Mouse (Mus musculus): ENCODE measurements around the gene Wdpcp.

DNA sequence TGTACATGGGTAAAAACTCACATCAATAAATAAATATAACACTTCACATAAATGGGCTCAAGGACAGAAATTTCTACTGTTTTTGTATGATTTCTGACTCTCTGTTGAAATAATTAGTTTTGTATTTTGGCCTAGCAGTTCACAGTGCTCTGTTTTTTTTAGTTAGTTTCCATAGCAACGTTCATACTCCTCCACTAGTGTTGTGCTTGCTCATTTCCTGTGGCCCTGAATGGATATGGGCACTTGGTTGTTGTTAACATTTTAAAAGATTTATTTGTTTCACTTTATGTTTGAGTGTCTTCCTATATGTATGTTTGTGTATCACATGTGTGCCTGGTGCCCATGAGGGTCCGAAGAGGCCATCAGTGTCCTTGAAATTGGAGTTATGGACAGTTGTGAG lies 23.0 kb upstream of the Wdpcp start:
- TF ChIP-seq GATA1 (IDR thresholded peaks at IDR 0.05; ENCODE audit: low read length) (no peak), TAL1 (IDR thresholded peaks at IDR 0.05; ENCODE audit: low read length) (no peak)
